Mouse (Mus musculus) lung, postnatal 4 days (tissue): ENCODE data around the gene Marcks.

Experiments used
- DNase-seq, 2 experiments: peaks; one replicate each; pipeline ENCODE4 v3.0.0; 2021

Gene Marcks

GRCm38 (mm10) chr10:37138778-37139442, at the start of gene Marcks:
Marcks (minus strand) TSS chr10:37138920.
- DNase-seq = peak; percentile 89 to 94

- DNase-seq = no peak
Measured at GRCm38 (mm10) chr10:37177071-37177470, 38.4 kb upstream of the Marcks start.

- DNase-seq = no peak
Measured at GRCm38 (mm10) chr10:37172416-37172950, 33.8 kb upstream of the Marcks start.

GRCm38 (mm10) chr10:37171711-37172415, 33.1 kb upstream of the Marcks start:
- no peak for DNase-seq

- DNase-seq = no peak
Measured at GRCm38 (mm10) chr10:37170878-37171277, 32.2 kb upstream of the Marcks start.

- peak in 1 of 2 experiments; percentile 31 for DNase-seq
Measured at GRCm38 (mm10) chr10:37170466-37170865, 31.7 kb upstream of the Marcks start.

GRCm38 (mm10) chr10:37167527-37167926, 28.8 kb upstream of the Marcks start:
- DNase-seq = no peak

- no peak for DNase-seq
Measured at GRCm38 (mm10) chr10:37159731-37160130, 21.0 kb upstream of the Marcks start.

GRCm38 (mm10) chr10:37157156-37157555, 18.4 kb upstream of the Marcks start:
- no peak for DNase-seq

- DNase-seq = no peak
Measured at GRCm38 (mm10) chr10:37155131-37155530, 16.4 kb upstream of the Marcks start.

- DNase-seq = no peak
Measured at GRCm38 (mm10) chr10:37151539-37152271, 13.0 kb upstream of the Marcks start.

GRCm38 (mm10) chr10:37148016-37148415, 9.3 kb upstream of the Marcks start:
- DNase-seq = no peak

GRCm38 (mm10) chr10:37145456-37145855, 6.7 kb upstream of the Marcks start:
- no peak for DNase-seq

- no peak for DNase-seq
Measured at GRCm38 (mm10) chr10:37141621-37142020, 2.9 kb upstream of the Marcks start.

GRCm38 (mm10) chr10:37140736-37141451, 2.2 kb upstream of the Marcks start:
- DNase-seq = peak; percentile 90 to 97

- peak in 1 of 2 experiments; percentile 62 for DNase-seq
Measured at GRCm38 (mm10) chr10:37140166-37140735, 1.5 kb upstream of the Marcks start.

- DNase-seq = peak; percentile 30 to 36
Measured at GRCm38 (mm10) chr10:37139443-37140165, 884 bp upstream of the Marcks start.

- peak; percentile 41 to 43 for DNase-seq
Measured at GRCm38 (mm10) chr10:37138311-37138731, 399 bp downstream of the Marcks start.

GRCm38 (mm10) chr10:37137531-37138310, 999 bp downstream of the Marcks start:
- peak; percentile 64 to 75 for DNase-seq

- peak; percentile 96 for DNase-seq
Measured at GRCm38 (mm10) chr10:37136981-37137518, 1.7 kb downstream of the Marcks start.
